Mouse (Mus musculus): ENCODE results near the gene Cdkn1b. TPM values are rescaled to one million over a fixed set of nuclear protein-coding genes. Genes with fewer than 3 reads are reported as not detected.

Cdkn1b gene
- polyA plus RNA-seq, 2 experiments, result 18.8 to 29.8 TPM

- Histone ChIP-seq H3K4me2 (replicated peaks; ENCODE audit: low read depth, low read length, severe bottlenecking) (no peak overlapping the region), H3K27ac (replicated peaks; ENCODE audit: low read depth, low read length) (no peak overlapping the region), H3K27me3 (ENCODE audit: control insufficient read depth, insufficient read depth, low read length) (no peaks in the 10 kb centered on the region), H3K4me1 (ENCODE audit: control insufficient read depth, insufficient read depth, low read length) (no peaks in the 10 kb centered on the region), H3K9ac (ENCODE audit: low read depth, low read length, severe bottlenecking) (no peak overlapping the region), H3K36me3 (ENCODE audit: control insufficient read depth, insufficient read depth, low read length) (0 out of 2 replicates have a peak, but pooled peaks cover 3% of the 10 kb centered on the region), H3K4me3 (replicated peaks; ENCODE audit: low read length) (no peak overlapping the region), H3K9me3 (ENCODE audit: control insufficient read depth, low read length) (no peaks in the 10 kb centered on the region)
- no peak for TF ChIP-seq POLR2A (IDR thresholded peaks at IDR 0.05; ENCODE audit: borderline replicate concordance, extremely low read depth, insufficient read depth, insufficient read length)
- DNase-seq (ENCODE audit: low spot score) (no peak), ATAC-seq (ENCODE audit: low FRiP score, low read depth) (no peak)
- 82% methylated on average over 11 of the region's 11 CpGs for WGBS
Observed at GRCm38 (mm10) chr6:134948522-134949061, 28.4 kb downstream of the Cdkn1b start.

GRCm38 (mm10) chr6:134949241-134949640 is 29.0 kb downstream of the Cdkn1b start:
- TF ChIP-seq POLR2A (IDR thresholded peaks at IDR 0.05; ENCODE audit: borderline replicate concordance, extremely low read depth, insufficient read depth, insufficient read length), result no peak
- Histone ChIP-seq H3K9ac (ENCODE audit: low read depth, low read length, severe bottlenecking) (no peak overlapping the region), H3K36me3 (ENCODE audit: control insufficient read depth, insufficient read depth, low read length) (no peaks in the 10 kb centered on the region), H3K27ac (replicated peaks; ENCODE audit: low read depth, low read length) (no peak overlapping the region), H3K4me3 (replicated peaks; ENCODE audit: low read length) (no peak overlapping the region), H3K4me2 (replicated peaks; ENCODE audit: low read depth, low read length, severe bottlenecking) (no peak overlapping the region), H3K9me3 (ENCODE audit: control insufficient read depth, low read length) (no peaks in the 10 kb centered on the region), H3K4me1 (ENCODE audit: control insufficient read depth, insufficient read depth, low read length) (no peaks in the 10 kb centered on the region), H3K27me3 (ENCODE audit: control insufficient read depth, insufficient read depth, low read length) (no peaks in the 10 kb centered on the region)
- 88% methylated on average over 3 of the region's 3 CpGs for WGBS
- ATAC-seq (ENCODE audit: low FRiP score, low read depth) (no peak), DNase-seq (ENCODE audit: low spot score) (no peak)

GRCm38 (mm10) chr6:134951364-134951763 is 31.2 kb downstream of the Cdkn1b start:
- H3K9me3 ChIP-seq (ENCODE audit: control insufficient read depth, low read length), result no peaks in the 10 kb centered on the region

GRCm38 (mm10) chr6:134953976-134954375 is 33.8 kb downstream of the Cdkn1b start:
- no peak overlapping the region for H3K27ac ChIP-seq (replicated peaks; ENCODE audit: low read depth, low read length)
- H3K4me3 ChIP-seq (replicated peaks; ENCODE audit: low read length), result no peak overlapping the region
- WGBS, result 66% methylated on average over 11 of the region's 11 CpGs
- no peaks in the 10 kb centered on the region for H3K4me1 ChIP-seq (ENCODE audit: control insufficient read depth, insufficient read depth, low read length)
- H3K4me2 ChIP-seq (replicated peaks; ENCODE audit: low read depth, low read length, severe bottlenecking), result no peak overlapping the region
- DNase-seq (ENCODE audit: low spot score) (no peak), ATAC-seq (ENCODE audit: low FRiP score, low read depth) (no peak)
- no peaks in the 10 kb centered on the region for H3K9me3 ChIP-seq (ENCODE audit: control insufficient read depth, low read length)
- H3K36me3 ChIP-seq (ENCODE audit: control insufficient read depth, insufficient read depth, low read length), result no peaks in the 10 kb centered on the region
- H3K27me3 ChIP-seq (ENCODE audit: control insufficient read depth, insufficient read depth, low read length), result no peaks in the 10 kb centered on the region
- no peak overlapping the region for H3K9ac ChIP-seq (ENCODE audit: low read depth, low read length, severe bottlenecking)
- no peak for TF ChIP-seq POLR2A (IDR thresholded peaks at IDR 0.05; ENCODE audit: borderline replicate concordance, extremely low read depth, insufficient read depth, insufficient read length)

More at GRCm38 (mm10) chr6:134951364-134951763, 31.2 kb downstream of the Cdkn1b start:
- no peak for TF ChIP-seq POLR2A (IDR thresholded peaks at IDR 0.05; ENCODE audit: borderline replicate concordance, extremely low read depth, insufficient read depth, insufficient read length)
- Histone ChIP-seq H3K4me3 (replicated peaks; ENCODE audit: low read length) (no peak overlapping the region), H3K27me3 (ENCODE audit: control insufficient read depth, insufficient read depth, low read length) (no peaks in the 10 kb centered on the region), H3K4me2 (replicated peaks; ENCODE audit: low read depth, low read length, severe bottlenecking) (no peak overlapping the region), H3K27ac (replicated peaks; ENCODE audit: low read depth, low read length) (no peak overlapping the region), H3K36me3 (ENCODE audit: control insufficient read depth, insufficient read depth, low read length) (no peaks in the 10 kb centered on the region), H3K4me1 (ENCODE audit: control insufficient read depth, insufficient read depth, low read length) (no peaks in the 10 kb centered on the region), H3K9ac (ENCODE audit: low read depth, low read length, severe bottlenecking) (no peak overlapping the region)
- DNase-seq (ENCODE audit: low spot score) (no peak), ATAC-seq (ENCODE audit: low FRiP score, low read depth) (no peak)
- WGBS, result 91% methylated on average over 5 of the region's 5 CpGs

GRCm38 (mm10) chr6:134956388-134956787 is 36.2 kb downstream of the Cdkn1b start:
- Histone ChIP-seq H3K9me3 (ENCODE audit: control insufficient read depth, low read length) (no peaks in the 10 kb centered on the region), H3K4me1 (ENCODE audit: control insufficient read depth, insufficient read depth, low read length) (no peaks in the 10 kb centered on the region), H3K4me2 (replicated peaks; ENCODE audit: low read depth, low read length, severe bottlenecking) (no peak overlapping the region), H3K4me3 (replicated peaks; ENCODE audit: low read length) (no peak overlapping the region), H3K27ac (replicated peaks; ENCODE audit: low read depth, low read length) (no peak overlapping the region), H3K9ac (ENCODE audit: low read depth, low read length, severe bottlenecking) (no peak overlapping the region), H3K27me3 (ENCODE audit: control insufficient read depth, insufficient read depth, low read length) (no peaks in the 10 kb centered on the region), H3K36me3 (ENCODE audit: control insufficient read depth, insufficient read depth, low read length) (no peaks in the 10 kb centered on the region)
- TF ChIP-seq POLR2A (IDR thresholded peaks at IDR 0.05; ENCODE audit: borderline replicate concordance, extremely low read depth, insufficient read depth, insufficient read length), result no peak
- no peak for DNase-seq (ENCODE audit: low spot score)
- no peak for ATAC-seq (ENCODE audit: low FRiP score, low read depth)
- WGBS, result 81% methylated on average over 4 of the region's 4 CpGs

All from limb, embryonic 14.5 days (tissue).